Mouse (Mus musculus) lung, adult 2 months (tissue): ENCODE results near the gene Dapp1.

Experiments
- CTCF ChIP-seq: fragments of 200-500 bp; IDR thresholded peaks from 2 replicates; pipeline ENCODE4 v1.5.1; 2011; ENCODE audit warnings: mild to moderate bottlenecking, low read length, control low read depth; ENCODE audit not compliant: insufficient read depth
- POLR2A ChIP-seq: fragments of 200-500 bp; IDR thresholded peaks from 2 replicates; pipeline ENCODE4 v1.6.1; 2011; ENCODE audit warnings: low read depth, mild to moderate bottlenecking, control low read depth, low read length, borderline replicate concordance; ENCODE audit errors: extremely low read depth

DNA sequence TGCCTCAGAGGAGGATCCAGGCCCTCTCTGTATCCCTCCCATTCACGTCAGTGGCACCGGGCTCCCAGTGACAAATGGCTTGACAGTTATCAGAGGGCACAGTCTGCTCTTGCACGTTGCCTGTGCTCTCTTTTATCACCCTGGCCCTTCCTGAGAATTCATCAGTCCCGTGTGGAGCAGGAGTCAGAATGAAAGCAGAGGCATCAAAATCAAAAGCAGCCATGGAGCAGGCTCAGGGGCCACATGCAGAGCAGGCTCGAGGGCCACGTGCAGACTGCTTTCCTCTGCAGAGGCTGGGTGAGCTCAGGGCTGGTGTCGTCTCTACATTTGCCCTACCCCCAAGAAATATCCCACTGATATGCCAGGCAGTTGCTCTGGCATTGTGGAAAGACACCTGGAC, 29.5 kb downstream of the Dapp1 start:
- TF ChIP-seq CTCF (no peak), POLR2A (no peak)
